Mouse (Mus musculus): ENCODE results near the gene Ntrk3. TPM values are rescaled to one million over a fixed set of nuclear protein-coding genes. Genes with fewer than 3 reads are reported as not detected.

The Ntrk3 gene
- polyA plus RNA-seq, 1 experiment from 2014 or later, result 7.3 TPM

- WGBS, result 0% methylated on average over 16 of the region's 23 CpGs
- ATAC-seq (replicated peaks; ENCODE audit: low FRiP score) (peak; percentile 64), DNase-seq (ENCODE audit: low spot score) (peak; percentile 80)
- Histone ChIP-seq H3K27me3 (ENCODE audit: control insufficient read depth, insufficient read depth, low read length) (peaks cover 15% of the 10 kb centered on the region), H3K4me1 (replicated peaks; ENCODE audit: control insufficient read depth, insufficient read depth, low read length) (peaks cover 4% of the 10 kb centered on the region; the same call in 1 of the 2 replicates), H3K4me3 (ENCODE audit: low read depth, low read length) (peak overlapping the region; percentile 54), H3K27ac (ENCODE audit: low read depth, low read length) (peak overlapping the region; percentile 37; the same call in 1 of the 2 replicates), H3K9me3 (ENCODE audit: control insufficient read depth, low read length) (no peaks in the 10 kb centered on the region), H3K36me3 (ENCODE audit: control insufficient read depth, insufficient read depth, low read length) (no peaks in the 10 kb centered on the region), H3K9ac (ENCODE audit: low read length) (peak overlapping the region; percentile 64), H3K4me2 (ENCODE audit: low read depth, low read length, severe bottlenecking) (peak overlapping the region; percentile 85)
Measured at GRCm38 (mm10) chr7:78578111-78578460, 159.7 kb downstream of the Ntrk3 start.

GRCm38 (mm10) chr7:78577462-78578110, 160.2 kb downstream of the Ntrk3 start:
- H3K9me3 ChIP-seq (ENCODE audit: control insufficient read depth, low read length), result no peaks in the 10 kb centered on the region
- peak; percentile 82 for DNase-seq (ENCODE audit: low spot score)
- H3K36me3 ChIP-seq (ENCODE audit: control insufficient read depth, insufficient read depth, low read length), result no peaks in the 10 kb centered on the region
- H3K27ac ChIP-seq (ENCODE audit: low read depth, low read length), result peak overlapping the region; percentile 37; the same call in 1 of the 2 replicates
- peak overlapping the region; percentile 64 for H3K9ac ChIP-seq (ENCODE audit: low read length)
- peak; percentile 62 for ATAC-seq (replicated peaks; ENCODE audit: low FRiP score)
- peaks cover 4% of the 10 kb centered on the region; the same call in 1 of the 2 replicates for H3K4me1 ChIP-seq (replicated peaks; ENCODE audit: control insufficient read depth, insufficient read depth, low read length)
- H3K4me2 ChIP-seq (ENCODE audit: low read depth, low read length, severe bottlenecking), result peak overlapping the region; percentile 85
- WGBS, result under 1% methylated on average over 49 of the region's 49 CpGs
- peak overlapping the region; percentile 54 for H3K4me3 ChIP-seq (ENCODE audit: low read depth, low read length)
- peaks cover 15% of the 10 kb centered on the region for H3K27me3 ChIP-seq (ENCODE audit: control insufficient read depth, insufficient read depth, low read length)

GRCm38 (mm10) chr7:78576706-78577461, 160.9 kb downstream of the Ntrk3 start:
- ATAC-seq (replicated peaks; ENCODE audit: low FRiP score) (peak; percentile 72), DNase-seq (ENCODE audit: low spot score) (no peak)
- WGBS, result 1% methylated on average over 35 of the region's 35 CpGs
- Histone ChIP-seq H3K4me1 (replicated peaks; ENCODE audit: control insufficient read depth, insufficient read depth, low read length) (peaks cover 4% of the 10 kb centered on the region; the same call in 1 of the 2 replicates), H3K4me2 (ENCODE audit: low read depth, low read length, severe bottlenecking) (peak overlapping the region; percentile 85), H3K27ac (ENCODE audit: low read depth, low read length) (no peak overlapping the region), H3K4me3 (ENCODE audit: low read depth, low read length) (peak overlapping the region; percentile 54), H3K9ac (ENCODE audit: low read length) (peak overlapping the region; percentile 64), H3K9me3 (ENCODE audit: control insufficient read depth, low read length) (no peaks in the 10 kb centered on the region), H3K36me3 (ENCODE audit: control insufficient read depth, insufficient read depth, low read length) (no peaks in the 10 kb centered on the region), H3K27me3 (ENCODE audit: control insufficient read depth, insufficient read depth, low read length) (peaks cover 15% of the 10 kb centered on the region)

- Histone ChIP-seq H3K4me3 (ENCODE audit: low read depth, low read length) (peak overlapping the region; percentile 54), H3K27me3 (ENCODE audit: control insufficient read depth, insufficient read depth, low read length) (peaks cover 15% of the 10 kb centered on the region), H3K9me3 (ENCODE audit: control insufficient read depth, low read length) (no peaks in the 10 kb centered on the region), H3K36me3 (ENCODE audit: control insufficient read depth, insufficient read depth, low read length) (no peaks in the 10 kb centered on the region), H3K9ac (ENCODE audit: low read length) (peak overlapping the region; percentile 64), H3K27ac (ENCODE audit: low read depth, low read length) (no peak overlapping the region), H3K4me1 (replicated peaks; ENCODE audit: control insufficient read depth, insufficient read depth, low read length) (peaks cover 4% of the 10 kb centered on the region; the same call in 1 of the 2 replicates), H3K4me2 (ENCODE audit: low read depth, low read length, severe bottlenecking) (peak overlapping the region; percentile 85)
- 16% methylated on average over 5 of the region's 5 CpGs for WGBS
- no peak for DNase-seq (ENCODE audit: low spot score)
- ATAC-seq (replicated peaks; ENCODE audit: low FRiP score), result no peak
Measured at GRCm38 (mm10) chr7:78576169-78576568, 161.6 kb downstream of the Ntrk3 start.

- Histone ChIP-seq H3K27me3 (ENCODE audit: control insufficient read depth, insufficient read depth, low read length) (peaks cover 15% of the 10 kb centered on the region), H3K9ac (ENCODE audit: low read length) (0 out of 2 replicates have a peak overlapping the region, but pooled peaks have one; percentile 64), H3K27ac (ENCODE audit: low read depth, low read length) (no peak overlapping the region), H3K4me2 (ENCODE audit: low read depth, low read length, severe bottlenecking) (peak overlapping the region; percentile 85), H3K4me3 (ENCODE audit: low read depth, low read length) (no peak overlapping the region), H3K4me1 (replicated peaks; ENCODE audit: control insufficient read depth, insufficient read depth, low read length) (peaks cover 4% of the 10 kb centered on the region; the same call in 1 of the 2 replicates), H3K9me3 (ENCODE audit: control insufficient read depth, low read length) (no peaks in the 10 kb centered on the region), H3K36me3 (ENCODE audit: control insufficient read depth, insufficient read depth, low read length) (no peaks in the 10 kb centered on the region)
- WGBS, result 20% methylated on average over 3 of the region's 3 CpGs
- no peak for ATAC-seq (replicated peaks; ENCODE audit: low FRiP score)
- DNase-seq (ENCODE audit: low spot score), result no peak
Measured at GRCm38 (mm10) chr7:78575556-78575955, 162.3 kb downstream of the Ntrk3 start.

- Histone ChIP-seq H3K36me3 (ENCODE audit: control insufficient read depth, insufficient read depth, low read length) (no peaks in the 10 kb centered on the region), H3K27me3 (ENCODE audit: control insufficient read depth, insufficient read depth, low read length) (peaks cover 7% of the 10 kb centered on the region; the same call in 1 of the 2 replicates), H3K4me2 (ENCODE audit: low read depth, low read length, severe bottlenecking) (no peak overlapping the region), H3K4me3 (ENCODE audit: low read depth, low read length) (no peak overlapping the region), H3K9ac (ENCODE audit: low read length) (no peak overlapping the region), H3K27ac (ENCODE audit: low read depth, low read length) (no peak overlapping the region), H3K4me1 (replicated peaks; ENCODE audit: control insufficient read depth, insufficient read depth, low read length) (peaks cover 3% of the 10 kb centered on the region; the same call in 1 of the 2 replicates), H3K9me3 (ENCODE audit: control insufficient read depth, low read length) (no peaks in the 10 kb centered on the region)
- no peak for ATAC-seq (replicated peaks; ENCODE audit: low FRiP score)
- WGBS, result 80% methylated on average over 2 of the region's 2 CpGs
- no peak for DNase-seq (ENCODE audit: low spot score)
Measured at GRCm38 (mm10) chr7:78571196-78571595, 166.6 kb downstream of the Ntrk3 start.

GRCm38 (mm10) chr7:78569255-78569618, 168.6 kb downstream of the Ntrk3 start:
- H3K9me3 ChIP-seq (ENCODE audit: control insufficient read depth, low read length), result no peaks in the 10 kb centered on the region
- H3K9ac ChIP-seq (ENCODE audit: low read length), result peak overlapping the region; percentile 35
- ATAC-seq (replicated peaks; ENCODE audit: low FRiP score) (peak; percentile 47; the same call in 1 of the 2 replicates), DNase-seq (ENCODE audit: low spot score) (no peak)
- H3K36me3 ChIP-seq (ENCODE audit: control insufficient read depth, insufficient read depth, low read length), result no peaks in the 10 kb centered on the region
- 4% methylated on average over 5 of the region's 5 CpGs for WGBS
- peak overlapping the region; percentile 32; the same call in 1 of the 2 replicates for H3K4me2 ChIP-seq (ENCODE audit: low read depth, low read length, severe bottlenecking)
- no peak overlapping the region for H3K4me3 ChIP-seq (ENCODE audit: low read depth, low read length)
- H3K4me1 ChIP-seq (replicated peaks; ENCODE audit: control insufficient read depth, insufficient read depth, low read length), result peaks cover 3% of the 10 kb centered on the region; the same call in 1 of the 2 replicates
- no peaks in the 10 kb centered on the region for H3K27me3 ChIP-seq (ENCODE audit: control insufficient read depth, insufficient read depth, low read length)
- H3K27ac ChIP-seq (ENCODE audit: low read depth, low read length), result no peak overlapping the region

GRCm38 (mm10) chr7:78568411-78569254, 169.2 kb downstream of the Ntrk3 start:
- peak; percentile 57 for ATAC-seq (replicated peaks; ENCODE audit: low FRiP score)
- peaks cover 3% of the 10 kb centered on the region; the same call in 1 of the 2 replicates for H3K4me1 ChIP-seq (replicated peaks; ENCODE audit: control insufficient read depth, insufficient read depth, low read length)
- 15% methylated on average over 16 of the region's 16 CpGs for WGBS
- no peaks in the 10 kb centered on the region for H3K27me3 ChIP-seq (ENCODE audit: control insufficient read depth, insufficient read depth, low read length)
- H3K9me3 ChIP-seq (ENCODE audit: control insufficient read depth, low read length), result no peaks in the 10 kb centered on the region
- H3K4me3 ChIP-seq (ENCODE audit: low read depth, low read length), result no peak overlapping the region
- no peak overlapping the region for H3K27ac ChIP-seq (ENCODE audit: low read depth, low read length)
- H3K4me2 ChIP-seq (ENCODE audit: low read depth, low read length, severe bottlenecking), result peak overlapping the region; percentile 32; the same call in 1 of the 2 replicates
- no peaks in the 10 kb centered on the region for H3K36me3 ChIP-seq (ENCODE audit: control insufficient read depth, insufficient read depth, low read length)
- peak overlapping the region; percentile 35 for H3K9ac ChIP-seq (ENCODE audit: low read length)
- peak; percentile 85 for DNase-seq (ENCODE audit: low spot score)
